Mouse (Mus musculus) heart, adult 18-20 months (tissue): Measurements from ENCODE around the gene Casp6. TPM values are rescaled to one million over a fixed set of nuclear protein-coding genes. Genes with fewer than 3 reads are reported as not detected.

Source experiments
- DNase-seq, 2 experiments: peaks; one replicate each; pipeline ENCODE4 v3.0.0; 2021 to 2022; ENCODE audit warnings: mixed read lengths in 1 of 2
- long read RNA-seq, 2 experiments: library from polyadenylated mRNA; stranded (forward); transcript quantifications; one replicate each; pipeline ENCODE4 v2.0.0; 2021
- total RNA-seq, 2 experiments: library from RNA; stranded (reverse); gene quantifications; 2 replicates each; pipeline ENCODE4 v1.2.3; 2021

Casp6 gene
- 10 to 100 TPM; 11.3 to 12.6 TPM for total RNA-seq
- long read RNA-seq, experiment 1, transcript Casp6-201 (7 exons, 1,456 nt): major isoform, 11 of 13 reads
- long read RNA-seq, experiment 1, partial matches to known transcripts: 2 of 13 reads
- long read RNA-seq, experiment 1, other reads (novel, unspliced or antisense): 0 of 13 reads
- long read RNA-seq, experiment 2, transcript Casp6-201 (7 exons, 1,456 nt): major isoform, 6 of 9 reads
- long read RNA-seq, experiment 2, partial matches to known transcripts: 0 of 9 reads
- long read RNA-seq, experiment 2, other reads (novel, unspliced or antisense): 3 of 9 reads

GRCm38 (mm10) chr3:129901271-129901809, at the start of gene Casp6:
Casp6 (plus strand) TSS chr3:129901425.
- DNase-seq: peak; percentile 88 to 89

DNA sequence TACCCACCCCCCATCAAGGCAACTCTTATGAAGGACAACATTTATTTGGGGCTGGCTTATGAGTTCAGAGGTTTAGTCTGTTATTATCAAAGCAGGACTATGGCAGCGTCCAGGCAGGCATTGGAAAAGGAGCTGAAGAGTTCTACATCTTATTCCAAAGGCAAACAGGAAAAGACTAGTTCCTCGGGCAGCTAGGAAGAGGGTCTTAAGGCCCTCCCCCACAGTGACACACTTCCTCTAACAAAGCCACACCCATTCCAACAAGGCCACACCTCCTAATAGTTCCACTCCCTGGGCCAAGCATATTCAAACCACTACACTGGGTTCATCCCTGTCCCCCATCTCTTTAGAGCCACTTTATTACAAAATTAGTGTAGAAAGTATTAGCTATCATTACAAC, 38.6 kb upstream of the Casp6 start:
- no peak for DNase-seq

GRCm38 (mm10) chr3:129863698-129864097, 37.5 kb upstream of the Casp6 start:
- peak; percentile 33 to 61 for DNase-seq

DNA sequence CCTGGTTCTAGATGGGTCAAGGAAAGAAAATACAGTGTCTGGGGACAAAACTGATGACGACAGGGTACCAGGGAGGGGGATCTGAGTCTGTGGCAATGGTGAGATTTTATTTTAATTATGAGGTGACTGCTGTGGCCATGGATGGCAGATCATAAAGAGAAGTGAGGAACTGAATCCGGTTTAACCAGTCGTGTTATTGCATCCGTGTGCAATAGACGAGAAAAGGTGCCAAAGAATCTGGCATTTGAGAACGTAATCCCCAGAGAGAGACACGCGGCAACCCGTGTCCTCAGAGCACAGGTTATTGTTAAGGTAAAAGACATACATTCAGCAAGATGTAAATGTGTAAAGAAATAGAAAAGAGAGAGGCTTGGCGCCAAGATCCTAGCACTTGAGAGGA, 23.9 kb upstream of the Casp6 start:
- DNase-seq: no peak

DNA sequence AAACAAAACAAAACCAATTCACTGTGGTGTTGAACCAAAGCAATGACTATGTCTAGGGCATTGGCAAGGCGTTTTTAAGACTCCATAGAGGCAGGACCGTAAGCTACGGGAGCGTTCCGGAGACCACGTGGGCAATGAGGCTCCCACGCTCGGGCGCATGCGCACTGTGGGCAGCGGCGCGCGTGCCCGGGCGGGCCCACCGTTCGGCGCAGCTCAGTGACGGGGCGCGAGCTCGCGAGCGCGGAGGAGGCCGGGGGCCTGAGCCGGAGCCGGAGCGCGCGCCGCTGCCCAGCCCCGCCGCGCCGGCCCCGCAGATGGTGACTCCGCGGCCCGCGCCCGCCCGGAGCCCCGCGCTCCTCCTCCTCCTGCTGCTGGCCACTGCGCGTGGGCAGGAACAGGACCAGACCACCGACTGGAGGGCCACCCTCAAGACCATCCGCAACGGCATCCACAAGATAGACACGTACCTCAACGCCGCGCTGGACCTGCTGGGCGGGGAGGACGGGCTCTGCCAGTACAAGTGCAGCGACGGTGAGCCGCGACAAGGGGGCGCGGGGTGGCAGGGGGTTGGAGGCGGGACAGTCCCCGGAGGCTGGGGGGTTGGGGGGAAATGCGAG, 22.7 kb upstream of the Casp6 start, which contains the start of gene Pla2g12a:
Gene Pla2g12a (plus strand): TSS at position 202 of the 617 bp plus-strand sequence.
- peak; percentile 91 to 94 for DNase-seq

- peak; percentile 45 to 58 for DNase-seq
Measured at GRCm38 (mm10) chr3:129879131-129879757, 22.0 kb upstream of the Casp6 start.

DNA sequence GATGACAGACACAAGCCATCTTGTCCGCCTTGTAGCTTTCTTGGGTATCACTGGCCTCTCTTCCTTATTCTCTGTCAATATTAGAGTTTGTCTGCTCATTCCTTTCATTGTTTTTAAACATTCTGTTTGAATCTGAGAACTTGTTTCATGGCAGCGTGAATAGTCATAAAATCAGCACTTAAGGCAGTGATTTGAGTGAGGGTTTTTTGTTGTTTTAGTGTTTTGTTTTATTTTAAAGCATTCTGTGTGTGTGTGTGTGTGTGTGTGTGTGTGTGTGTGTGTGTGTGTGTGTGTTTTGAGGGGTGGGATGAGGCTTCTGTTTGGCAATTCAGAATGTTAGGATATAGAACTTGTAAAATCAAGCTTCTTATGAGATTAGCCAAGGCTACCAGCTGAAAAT, 21.3 kb upstream of the Casp6 start:
- DNase-seq: no peak

GRCm38 (mm10) chr3:129880925-129881593, 20.2 kb upstream of the Casp6 start:
- no peak for DNase-seq

DNA sequence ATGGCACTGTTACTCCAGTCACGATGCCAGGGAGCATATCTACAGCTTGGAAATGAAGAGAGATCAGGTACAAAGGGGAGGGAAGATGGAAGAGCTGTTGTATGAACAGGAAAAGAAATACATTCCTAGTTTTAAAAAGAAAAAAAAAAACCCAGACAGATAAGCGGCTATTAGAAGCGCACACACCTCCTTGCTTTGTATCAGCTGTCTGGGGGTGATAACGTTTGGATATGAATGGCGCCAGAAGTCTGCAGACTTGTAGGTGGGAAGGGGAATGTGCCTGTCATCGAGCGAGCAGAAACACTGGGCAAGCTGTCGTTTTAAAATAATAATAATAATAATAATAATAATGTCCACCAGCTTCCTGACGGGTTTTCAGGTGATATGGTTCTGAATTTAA, 15.6 kb upstream of the Casp6 start:
- DNase-seq: no peak

- DNase-seq: no peak
Measured at GRCm38 (mm10) chr3:129886430-129886829, 14.8 kb upstream of the Casp6 start.

DNA sequence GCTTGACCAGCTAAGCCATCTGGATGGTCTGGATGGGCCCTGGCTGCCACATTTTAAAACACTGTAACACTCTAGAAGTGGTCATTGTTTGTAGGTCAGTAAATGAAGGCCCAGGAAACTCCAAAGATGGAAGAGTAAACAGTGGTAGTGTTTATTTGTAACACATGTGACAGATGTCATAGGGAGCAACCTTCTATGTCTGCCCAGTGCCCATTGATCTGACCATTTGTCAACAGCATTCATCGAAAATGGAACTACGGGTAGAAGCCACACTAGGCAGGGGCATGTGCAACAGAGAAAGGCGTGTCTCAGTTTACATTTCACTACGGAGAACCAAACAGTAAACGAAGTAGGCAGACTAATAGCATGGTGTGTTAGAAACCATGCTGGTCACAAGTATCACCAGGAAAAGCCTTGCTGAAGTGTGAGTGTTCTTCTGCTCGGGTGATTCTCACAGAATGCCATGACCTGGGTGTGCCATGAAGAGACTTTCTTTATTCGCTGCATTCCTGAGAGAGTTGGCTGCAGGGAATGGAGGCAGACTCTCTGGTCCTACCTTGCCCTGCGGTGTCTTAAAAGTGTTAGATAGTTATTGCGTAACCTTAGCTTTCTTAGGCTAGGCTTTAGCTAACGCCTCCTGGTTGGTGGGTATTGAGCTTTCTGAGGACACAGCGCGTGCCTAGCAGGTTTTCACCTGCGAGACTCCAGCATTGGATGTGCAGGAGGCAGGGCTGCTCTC, 13.3 kb upstream of the Casp6 start:
- DNase-seq: no peak

- DNase-seq: no peak
Measured at GRCm38 (mm10) chr3:129892003-129892402, 9.2 kb upstream of the Casp6 start.

DNA sequence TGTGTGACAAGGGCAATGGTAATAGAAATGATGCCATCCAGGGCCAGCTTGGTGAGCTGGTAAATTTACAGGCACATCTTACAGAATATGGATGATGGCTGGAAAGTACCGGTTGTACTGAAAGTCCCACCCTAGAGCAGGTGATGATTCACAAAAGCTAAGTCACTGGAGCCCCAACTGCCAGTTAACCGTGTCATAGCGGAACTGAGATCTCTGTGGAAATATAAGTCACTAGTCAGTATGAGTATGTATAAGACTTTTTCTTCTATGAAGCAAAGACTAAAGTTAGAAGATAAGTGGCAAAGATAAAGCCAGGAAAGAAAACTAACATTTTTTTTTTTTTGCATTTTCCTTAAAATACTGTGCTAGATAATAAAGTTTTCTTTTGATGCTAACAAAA, 8.1 kb upstream of the Casp6 start:
- no peak for DNase-seq

GRCm38 (mm10) chr3:129896591-129896990, 4.6 kb upstream of the Casp6 start:
- DNase-seq: peak in 1 of 2 experiments; percentile 13

DNA sequence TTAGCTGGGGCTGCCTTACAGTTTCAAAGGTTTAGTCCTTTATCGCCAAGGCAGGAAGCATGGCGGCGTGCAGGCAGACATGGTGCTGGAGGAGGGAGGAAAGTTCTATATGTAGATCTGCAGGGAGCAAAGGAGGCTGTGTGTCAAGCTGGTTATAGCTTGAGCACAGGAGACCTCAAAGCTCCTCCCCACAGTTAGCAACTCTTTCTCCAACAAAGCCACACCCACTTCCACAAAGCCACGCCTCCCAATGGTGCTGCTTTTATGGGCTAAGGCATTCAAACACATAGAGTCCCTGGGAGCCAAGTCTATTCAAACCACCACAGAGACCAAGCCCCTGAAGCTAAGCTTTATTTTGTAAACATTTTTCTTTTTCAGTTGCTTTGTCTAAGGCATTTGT, 2.3 kb upstream of the Casp6 start:
- no peak for DNase-seq

- DNase-seq: no peak
Measured at GRCm38 (mm10) chr3:129903369-129903768, 2.1 kb downstream of the Casp6 start.

DNA sequence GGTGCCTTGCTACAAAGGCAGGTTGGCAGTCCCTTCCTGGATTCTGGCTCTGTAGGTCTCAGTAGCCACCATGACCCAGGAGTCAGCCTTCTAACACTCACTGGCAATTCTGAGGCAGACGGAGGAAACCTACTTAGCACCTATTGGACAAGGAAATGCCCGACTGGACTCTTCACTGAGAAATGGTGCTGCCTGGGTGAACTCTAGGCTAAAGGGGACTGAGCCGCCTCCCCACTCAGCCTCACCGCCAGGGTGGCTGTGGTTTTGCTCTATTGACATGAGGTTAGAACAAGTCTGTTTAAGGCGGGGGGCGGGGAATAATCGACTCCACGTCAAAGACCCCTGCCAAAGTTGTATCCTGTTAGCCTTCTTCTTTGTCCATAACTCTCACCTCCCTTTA, 2.6 kb downstream of the Casp6 start:
- no peak for DNase-seq

DNA sequence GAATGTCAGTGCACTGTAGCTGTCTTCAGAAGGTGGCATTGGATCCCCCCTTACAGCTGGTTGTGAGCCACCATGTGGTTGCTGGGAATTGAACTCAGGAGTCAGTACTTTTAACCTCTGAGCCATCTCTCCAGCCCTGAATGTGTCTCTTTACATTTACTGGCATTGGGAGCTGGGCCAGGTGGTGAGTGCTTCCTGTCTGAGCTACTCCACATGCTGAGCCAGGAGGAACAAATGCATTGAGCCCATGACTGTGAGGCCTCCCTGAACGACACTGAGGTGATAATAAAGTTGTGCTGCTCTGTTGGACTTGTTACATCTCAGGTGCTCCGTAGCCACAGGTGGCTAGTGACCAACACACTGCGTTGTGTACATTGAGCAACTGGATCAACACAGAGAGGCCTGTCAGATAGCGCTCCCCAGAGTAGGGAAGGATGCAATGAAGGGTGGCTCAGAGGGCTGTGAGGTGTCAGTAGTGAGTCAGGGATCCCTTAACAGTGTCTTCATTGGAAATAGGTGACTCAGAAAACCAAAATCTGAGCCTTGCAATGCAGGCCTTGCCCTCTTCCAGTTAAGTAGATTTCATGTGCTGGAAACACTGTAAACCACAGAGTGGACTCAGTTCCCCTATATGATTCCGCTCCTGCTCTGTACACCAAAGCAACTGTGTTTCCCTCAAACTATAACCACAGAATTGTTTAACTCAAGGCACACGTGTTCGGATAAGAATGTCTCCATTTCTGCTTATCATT, 3.3 kb downstream of the Casp6 start:
- no peak for DNase-seq

- no peak for DNase-seq
Measured at GRCm38 (mm10) chr3:129912025-129912424, 10.8 kb downstream of the Casp6 start.

- no peak for DNase-seq
Measured at GRCm38 (mm10) chr3:129913241-129913640, 12.0 kb downstream of the Casp6 start.

GRCm38 (mm10) chr3:129917424-129917823, 16.2 kb downstream of the Casp6 start:
- DNase-seq: no peak
